Mouse (Mus musculus) stomach, embryonic 15.5 days (tissue): ENCODE data around the gene Alox5ap. TPM values are rescaled to one million over a fixed set of nuclear protein-coding genes. Genes with fewer than 3 reads are reported as not detected.

Source experiments
- ATAC-seq: fragments of 200-750 bp; cut with Nextera tagmentation; 2 replicates; pipeline ENCODE4 v1.8.0; 2017; ENCODE audit warnings: low read depth, moderate number of reproducible peaks, moderate TSS enrichment; ENCODE audit not compliant: insufficient read depth, low FRiP score
- H3K27ac ChIP-seq: fragments of 300-500 bp; sonication (generic); 2 replicates; pipeline ENCODE4 v1.5.1; 2015; ENCODE audit warnings: mild to moderate bottlenecking, inconsistent platforms
- H3K27me3 ChIP-seq: fragments of 300-500 bp; sonication (generic); replicated peaks from 2 replicates; pipeline ENCODE4 v1.6.1; 2015; ENCODE audit warnings: inconsistent platforms
- H3K36me3 ChIP-seq: fragments of 300-500 bp; sonication (generic); 2 replicates; pipeline ENCODE4 v1.6.1; 2015; ENCODE audit warnings: inconsistent platforms
- H3K4me1 ChIP-seq: fragments of 300-500 bp; sonication (generic); 2 replicates; pipeline ENCODE4 v1.6.1; 2015; ENCODE audit warnings: inconsistent platforms
- H3K4me2 ChIP-seq: fragments of 300-500 bp; sonication (generic); 2 replicates; pipeline ENCODE4 v1.6.1; 2015; ENCODE audit warnings: mild to moderate bottlenecking, inconsistent platforms
- H3K4me3 ChIP-seq: fragments of 300-500 bp; sonication (generic); replicated peaks from 2 replicates; pipeline ENCODE4 v1.5.1; 2015; ENCODE audit warnings: inconsistent platforms
- H3K9ac ChIP-seq: fragments of 300-500 bp; sonication (generic); 2 replicates; pipeline ENCODE4 v1.6.1; 2015; ENCODE audit warnings: inconsistent platforms
- H3K9me3 ChIP-seq: fragments of 300-500 bp; sonication (generic); 2 replicates; pipeline ENCODE4 v1.6.1; 2016; ENCODE audit warnings: inconsistent platforms
- WGBS: fragments of 180-500 bp; shearing (Covaris S2); methylation state at CpG from one replicate; pipeline ENCODE4 v1.1.7; 2015; 5-methylcytosine and 5-hydroxymethylcytosine counted together
- polyA plus RNA-seq: library from polyadenylated mRNA; unstranded; fragments of >200 nt; fragmentation: Nextera tagmentation; extraction: Ambion mirVana; gene quantifications from 2 replicates; pipeline ENCODE4 v1.2.1, GENCODE M21; 2015

The Alox5ap gene
- polyA plus RNA-seq, 1 experiment from 2014 or later, result 32.2 TPM

- WGBS, result 57% methylated on average over 6 of the region's 6 CpGs
These were observed 312 bp downstream of the Alox5ap start for GRCm38 (mm10) chr5:149264878-149265279.

GRCm38 (mm10) chr5:149266761-149267221 is 2.2 kb downstream of the Alox5ap start:
- H3K4me1 ChIP-seq, result 0 out of 2 replicates have a peak, but pooled peaks cover 6% of the 10 kb centered on the region
- no peaks in the 10 kb centered on the region for H3K36me3 ChIP-seq
- 73% methylated on average over 8 of the region's 8 CpGs for WGBS
- H3K4me3 ChIP-seq, result no peak overlapping the region
- no peaks in the 10 kb centered on the region for H3K27me3 ChIP-seq
- H3K9me3 ChIP-seq, result no peaks in the 10 kb centered on the region
- peak overlapping the region; percentile 35; the same call in 1 of the 2 replicates for H3K27ac ChIP-seq
- no peak overlapping the region for H3K9ac ChIP-seq
- ATAC-seq, result no peak
- no peak overlapping the region for H3K4me2 ChIP-seq

More at GRCm38 (mm10) chr5:149264878-149265279, 312 bp downstream of the Alox5ap start:
- no peak overlapping the region for H3K27ac ChIP-seq
- H3K36me3 ChIP-seq, result no peaks in the 10 kb centered on the region
- 0 out of 2 replicates have a peak overlapping the region, but pooled peaks have one; percentile 5 for H3K4me3 ChIP-seq
- no peaks in the 10 kb centered on the region for H3K9me3 ChIP-seq
- ATAC-seq, result no peak
- H3K27me3 ChIP-seq, result no peaks in the 10 kb centered on the region
- H3K4me1 ChIP-seq, result 0 out of 2 replicates have a peak, but pooled peaks cover 6% of the 10 kb centered on the region
- H3K9ac ChIP-seq, result no peak overlapping the region
- no peak overlapping the region for H3K4me2 ChIP-seq

- Histone ChIP-seq H3K9me3 (no peaks in the 10 kb centered on the region), H3K4me3 (no peak overlapping the region), H3K9ac (no peak overlapping the region), H3K27me3 (no peaks in the 10 kb centered on the region), H3K4me2 (no peak overlapping the region), H3K36me3 (no peaks in the 10 kb centered on the region), H3K4me1 (0 out of 2 replicates have a peak, but pooled peaks cover 6% of the 10 kb centered on the region), H3K27ac (no peak overlapping the region)
- ATAC-seq, result no peak
- WGBS, result 74% methylated on average over 4 of the region's 4 CpGs
These were observed 2.9 kb downstream of the Alox5ap start for GRCm38 (mm10) chr5:149267493-149267892.

- H3K4me1 ChIP-seq, result 0 out of 2 replicates have a peak, but pooled peaks cover 6% of the 10 kb centered on the region
- no peak for ATAC-seq
- no peaks in the 10 kb centered on the region for H3K36me3 ChIP-seq
- no peak overlapping the region for H3K4me2 ChIP-seq
- no peak overlapping the region for H3K4me3 ChIP-seq
- no peak overlapping the region for H3K27ac ChIP-seq
- no peak overlapping the region for H3K9ac ChIP-seq
- no peaks in the 10 kb centered on the region for H3K9me3 ChIP-seq
- whole genome bisulfite sequencing, result 91% methylated on average over 3 of the region's 3 CpGs
- H3K27me3 ChIP-seq, result no peaks in the 10 kb centered on the region
These were observed 6.7 kb downstream of the Alox5ap start for GRCm38 (mm10) chr5:149271291-149271690.

- no peak for ATAC-seq
- no peak overlapping the region for H3K9ac ChIP-seq
- 72% methylated on average over 4 of the region's 4 CpGs for WGBS
- 0 out of 2 replicates have a peak, but pooled peaks cover 6% of the 10 kb centered on the region for H3K4me1 ChIP-seq
- no peak overlapping the region for H3K4me3 ChIP-seq
- no peaks in the 10 kb centered on the region for H3K27me3 ChIP-seq
- no peaks in the 10 kb centered on the region for H3K9me3 ChIP-seq
- no peaks in the 10 kb centered on the region for H3K36me3 ChIP-seq
- H3K27ac ChIP-seq, result no peak overlapping the region
- H3K4me2 ChIP-seq, result no peak overlapping the region
These were observed 8.0 kb downstream of the Alox5ap start for GRCm38 (mm10) chr5:149272535-149272934.

GRCm38 (mm10) chr5:149274390-149275104 is 10.0 kb downstream of the Alox5ap start:
- Histone ChIP-seq H3K4me2 (no peak overlapping the region), H3K9me3 (no peaks in the 10 kb centered on the region), H3K36me3 (no peaks in the 10 kb centered on the region), H3K27me3 (no peaks in the 10 kb centered on the region), H3K9ac (no peak overlapping the region), H3K4me3 (no peak overlapping the region), H3K27ac (no peak overlapping the region), H3K4me1 (no peaks in the 10 kb centered on the region)
- 83% methylated on average over 15 of the region's 15 CpGs for WGBS
- peak; percentile 36; the same call in 1 of the 2 replicates for ATAC-seq

GRCm38 (mm10) chr5:149275105-149275494 is 10.5 kb downstream of the Alox5ap start:
- H3K4me2 ChIP-seq, result no peak overlapping the region
- no peak overlapping the region for H3K9ac ChIP-seq
- H3K4me3 ChIP-seq, result no peak overlapping the region
- H3K4me1 ChIP-seq, result no peaks in the 10 kb centered on the region
- no peaks in the 10 kb centered on the region for H3K9me3 ChIP-seq
- H3K27me3 ChIP-seq, result no peaks in the 10 kb centered on the region
- ATAC-seq, result no peak
- no peak overlapping the region for H3K27ac ChIP-seq
- WGBS, result 91% methylated on average over 1 of the region's 1 CpGs
- H3K36me3 ChIP-seq, result no peaks in the 10 kb centered on the region

GRCm38 (mm10) chr5:149277529-149277928 is 13.0 kb downstream of the Alox5ap start:
- Histone ChIP-seq H3K27me3 (no peaks in the 10 kb centered on the region), H3K4me2 (no peak overlapping the region), H3K4me3 (no peak overlapping the region), H3K9me3 (no peaks in the 10 kb centered on the region), H3K36me3 (no peaks in the 10 kb centered on the region), H3K27ac (no peak overlapping the region), H3K9ac (no peak overlapping the region), H3K4me1 (no peaks in the 10 kb centered on the region)
- WGBS, result 73% methylated on average over 5 of the region's 5 CpGs
- no peak for ATAC-seq

- Histone ChIP-seq H3K4me2 (peak overlapping the region; percentile 34), H3K27me3 (no peaks in the 10 kb centered on the region), H3K27ac (no peak overlapping the region), H3K4me3 (no peak overlapping the region), H3K9me3 (no peaks in the 10 kb centered on the region), H3K36me3 (no peaks in the 10 kb centered on the region), H3K9ac (no peak overlapping the region), H3K4me1 (no peaks in the 10 kb centered on the region)
- no peak; the same call in 1 of the 2 replicates for ATAC-seq
- WGBS, result 42% methylated on average over 22 of the region's 22 CpGs
These were observed 14.8 kb downstream of the Alox5ap start for GRCm38 (mm10) chr5:149279273-149279844.

GRCm38 (mm10) chr5:149283009-149283408 is 18.4 kb downstream of the Alox5ap start:
- Histone ChIP-seq H3K4me3 (no peak overlapping the region), H3K36me3 (no peaks in the 10 kb centered on the region), H3K27me3 (no peaks in the 10 kb centered on the region), H3K9ac (no peak overlapping the region), H3K4me1 (no peaks in the 10 kb centered on the region), H3K27ac (no peak overlapping the region), H3K9me3 (no peaks in the 10 kb centered on the region), H3K4me2 (no peak overlapping the region)
- no peak for ATAC-seq
- WGBS, result 74% methylated on average over 2 of the region's 2 CpGs

GRCm38 (mm10) chr5:149283821-149284220 is 19.3 kb downstream of the Alox5ap start:
- H3K4me1 ChIP-seq, result no peaks in the 10 kb centered on the region
- H3K4me2 ChIP-seq, result no peak overlapping the region
- no peaks in the 10 kb centered on the region for H3K27me3 ChIP-seq
- H3K27ac ChIP-seq, result no peak overlapping the region
- H3K36me3 ChIP-seq, result no peaks in the 10 kb centered on the region
- H3K4me3 ChIP-seq, result no peak overlapping the region
- no peaks in the 10 kb centered on the region for H3K9me3 ChIP-seq
- no peak for ATAC-seq
- no peak overlapping the region for H3K9ac ChIP-seq

GRCm38 (mm10) chr5:149286021-149286420 is 21.5 kb downstream of the Alox5ap start:
- no peaks in the 10 kb centered on the region for H3K27me3 ChIP-seq
- H3K4me3 ChIP-seq, result no peak overlapping the region
- no peak for ATAC-seq
- H3K36me3 ChIP-seq, result no peaks in the 10 kb centered on the region
- H3K4me2 ChIP-seq, result no peak overlapping the region
- 55% methylated on average over 7 of the region's 7 CpGs for WGBS
- H3K4me1 ChIP-seq, result no peaks in the 10 kb centered on the region
- no peaks in the 10 kb centered on the region for H3K9me3 ChIP-seq
- no peak overlapping the region for H3K27ac ChIP-seq
- H3K9ac ChIP-seq, result no peak overlapping the region
